ENCODE assay signal across 18 mouse cellular contexts in genomic region chr2:162080717-162081398, GRCm38 (mm10).
DNase-seq lines count a peak whose midpoint lies in the region; ATAC-seq lines count a peak whose summit lies in the region.
"Had no signal": no experiment of that assay in that cellular context is flagged by ENCODE, and none has a peak within 500 bp of the region (broad histone marks: within the 10 kb centered on the region; RNA-seq: fewer than 3 reads in every experiment).

No protein-coding gene starts in this region.

- H3K9ac ChIP-seq in forebrain, embryonic 15.5 days (replicated peaks): no peak overlapping the region
- no peak overlapping the region for H3K9ac ChIP-seq in forebrain, embryonic 12.5 days
- H3K9ac ChIP-seq: forebrain, embryonic 13.5 days; heart, embryonic 12.5 days; hindbrain, embryonic 14.5 days had no signal

- DNase-seq in left cerebral cortex, postnatal 4 days: peak; percentile 3
- no peak for DNase-seq in left cerebral cortex, adult 18-20 months (ENCODE audit: low spot score in 2 of 2)
- peak; percentile 25 for DNase-seq in brain, adult 2 months (ENCODE audit: low read depth, low spot score)
- DNase-seq in lung, postnatal 14 days: no peak
- DNase-seq in urinary bladder, postnatal 25 days (ENCODE audit: low spot score): no peak
- DNase-seq: adrenal gland, postnatal 14 days; cerebellum, adult 2 months; cerebellum, postnatal 10 days; gastrocnemius, adult 2 months; gastrocnemius, postnatal 25 days had no signal

- no peak for ATAC-seq in forebrain, embryonic 15.5 days (replicated peaks)
- ATAC-seq in forebrain, embryonic 12.5 days (ENCODE audit: low FRiP score): no peak
- ATAC-seq: activated CD4-positive, CD25-positive, alpha-beta regulatory T cell, adult 4 months; forebrain, embryonic 13.5 days; Patski had no signal

- H3K4me3 ChIP-seq in forebrain, embryonic 15.5 days: no peak overlapping the region
- H3K4me3 ChIP-seq in forebrain, embryonic 12.5 days (replicated peaks): no peak overlapping the region
- H3K4me3 ChIP-seq: forebrain, embryonic 13.5 days; gastrocnemius, adult 2 months; heart, embryonic 12.5 days; hindbrain, embryonic 10.5 days had no signal

- H3K4me2 ChIP-seq in forebrain, embryonic 15.5 days (replicated peaks): no peak overlapping the region
- H3K4me2 ChIP-seq in forebrain, embryonic 12.5 days: no peak overlapping the region
- H3K4me2 ChIP-seq: forebrain, embryonic 13.5 days; heart, embryonic 12.5 days; hindbrain, embryonic 14.5 days had no signal

- H3K36me3 ChIP-seq in forebrain, embryonic 15.5 days: no peaks in the 10 kb centered on the region
- no peaks in the 10 kb centered on the region for H3K36me3 ChIP-seq in forebrain, embryonic 12.5 days (replicated peaks)
- H3K36me3 ChIP-seq: heart, embryonic 12.5 days; hindbrain, embryonic 10.5 days had no signal

- WGBS in forebrain, embryonic 15.5 days: 36% methylated on average over 1 of the region's 1 CpGs
- 47% methylated on average over 1 of the region's 1 CpGs for WGBS in forebrain, embryonic 12.5 days

- intact Hi-C loops in left cerebral cortex, postnatal 4 days (cut with DNase I): no loop called here

- H3K4me1 ChIP-seq in forebrain, embryonic 15.5 days: peaks cover 20% of the 10 kb centered on the region
- no peaks in the 10 kb centered on the region for H3K4me1 ChIP-seq in forebrain, embryonic 12.5 days
- H3K4me1 ChIP-seq: heart, embryonic 12.5 days; hindbrain, embryonic 10.5 days had no signal

- H3K9me3 ChIP-seq in forebrain, embryonic 15.5 days: no peaks in the 10 kb centered on the region
- no peaks in the 10 kb centered on the region for H3K9me3 ChIP-seq in forebrain, embryonic 12.5 days
- H3K9me3 ChIP-seq: forebrain, embryonic 13.5 days; heart, embryonic 12.5 days; hindbrain, embryonic 10.5 days had no signal

- peak overlapping the region; percentile 47 for H3K27ac ChIP-seq in forebrain, embryonic 15.5 days (replicated peaks)
- no peak overlapping the region for H3K27ac ChIP-seq in forebrain, embryonic 12.5 days
- H3K27ac ChIP-seq: forebrain, embryonic 13.5 days; gastrocnemius, adult 2 months; hindbrain, embryonic 10.5 days; hindbrain, embryonic 14.5 days had no signal

- H3K27me3 ChIP-seq in forebrain, embryonic 15.5 days: no peaks in the 10 kb centered on the region
- no peaks in the 10 kb centered on the region for H3K27me3 ChIP-seq in forebrain, embryonic 12.5 days
- H3K27me3 ChIP-seq: forebrain, embryonic 13.5 days; heart, embryonic 12.5 days; Patski had no signal

Comparison
In these comparisons a context has a peak if more than half of its experiments do, and no peak if none do; other contexts are left out.
1. DNase-seq: peak in left cerebral cortex, postnatal 4 days (single experiment) and brain, adult 2 months (single experiment); none in left cerebral cortex, adult 18-20 months (0 of 2), lung, postnatal 14 days (single experiment) and urinary bladder, postnatal 25 days (single experiment).